Comparison of ENCODE assay signal across 8 mouse cellular contexts in genomic region chr13:23400771-23401682, GRCm38 (mm10). TPM values are rescaled to one million over a fixed set of nuclear protein-coding genes. Genes with fewer than 3 reads are reported as not detected.
DNase-seq lines count a peak whose midpoint lies in the region; ATAC-seq and TF ChIP-seq lines count a peak whose summit lies in the region.

No protein-coding gene starts in this region.

- intact Hi-C loops in left cerebral cortex, adult 2 months (cut with DNase I), result loop anchor here (1.0 to 10.0 kb wide), 5 partner anchors 11 to 1546 kb away; no protein-coding TSS in a partner anchor
- intact Hi-C loops in left cerebral cortex, postnatal 4 days (cut with DNase I), result loop anchor here (1.0 to 5.0 kb wide), 3 partner anchors 11 to 1349 kb away; no protein-coding TSS in a partner anchor

- H3K4me2 ChIP-seq in hindbrain, embryonic 11.5 days (replicated peaks; ENCODE audit: low read depth, low read length), result no peak overlapping the region

- H3K4me1 ChIP-seq in hindbrain, embryonic 11.5 days (replicated peaks; ENCODE audit: control insufficient read depth, insufficient read depth, low read length), result no peaks in the 10 kb centered on the region

- ATAC-seq in hindbrain, embryonic 11.5 days (ENCODE audit: low FRiP score), result 0 out of 2 replicates have a peak, but pooled peaks have one; percentile 10
- no peak for ATAC-seq in CD4-positive, CD25-positive, alpha-beta regulatory T cell, adult 4 months
- ATAC-seq in inflammation-experienced regulatory T-cells, adult 6 months, result no peak

- H3K36me3 ChIP-seq in hindbrain, embryonic 11.5 days (ENCODE audit: control insufficient read depth, insufficient read depth, low read length), result no peaks in the 10 kb centered on the region

- no peaks in the 10 kb centered on the region for H3K9me3 ChIP-seq in hindbrain, embryonic 11.5 days (ENCODE audit: control insufficient read depth, low read length)

- DNase-seq in left cerebral cortex, adult 2 months (ENCODE audit: extremely low spot score in 1 of 2, low spot score in 2 of 2), result no peak
- DNase-seq in left cerebral cortex, postnatal 4 days, result no peak
- DNase-seq in R1 (ENCODE audit: low read depth, low spot score), result peak; percentile 87
- DNase-seq in hindbrain, embryonic 11.5 days (ENCODE audit: low spot score), result peak; percentile 14
- DNase-seq in mesoderm, embryonic 11.5 days (ENCODE audit: low read depth, low spot score), result peak; percentile 79
- DNase-seq in testis, postnatal 10 days (ENCODE audit: low spot score), result no peak

- TF ChIP-seq CTCF in left cerebral cortex, adult 2 months (IDR thresholded peaks at IDR 0.05), result no peak

- WGBS in hindbrain, embryonic 11.5 days, result 5% methylated on average over 24 of the region's 24 CpGs

- no peak overlapping the region for H3K27ac ChIP-seq in left cerebral cortex, adult 2 months
- no peak overlapping the region for H3K27ac ChIP-seq in hindbrain, embryonic 11.5 days (ENCODE audit: low read depth, low read length)

- H3K4me3 ChIP-seq in left cerebral cortex, adult 2 months, result peak overlapping the region; percentile 28
- peak overlapping the region; percentile 35; the same call in 1 of the 2 replicates for H3K4me3 ChIP-seq in hindbrain, embryonic 11.5 days (ENCODE audit: low read depth, low read length)

- H3K9ac ChIP-seq in hindbrain, embryonic 11.5 days (ENCODE audit: low read depth, low read length), result no peak overlapping the region

- peaks cover 5% of the 10 kb centered on the region for H3K27me3 ChIP-seq in hindbrain, embryonic 11.5 days (ENCODE audit: control insufficient read depth, insufficient read depth, low read length)

RNA-seq across cellular contexts. Expression of gene Abt1, which starts 22.6 kb away (rescaled TPM):
- total RNA-seq in left cerebral cortex, adult 2 months (2021), result 1 to 10 TPM; 8.9 to 9.8 TPM
- total RNA-seq in left cerebral cortex, postnatal 4 days (2021), result 1 to 10 TPM; 5.6 to 6.1 TPM
- polyA plus RNA-seq in hindbrain, embryonic 11.5 days (2014; fragmentation: Nextera tagmentation; extraction: Ambion mirVana), result 12.1 and 13.4 TPM in 2 replicates
- polyA plus RNA-seq in CD4-positive, CD25-positive, alpha-beta regulatory T cell, adult 4 months (2017; shearing (Covaris generic)), result 10 to 100 TPM; 12.4 to 14.5 TPM
- 10 to 100 TPM; 11.3 to 13.4 (median 12.2) TPM for polyA plus RNA-seq in inflammation-experienced regulatory T-cells, adult 6 months (2017; shearing (Covaris generic))

RNA-seq across cellular contexts. Expression of gene Zfp322a, which starts 32.0 kb away (rescaled TPM):
- total RNA-seq in left cerebral cortex, adult 2 months (2021), result 10 to 100 TPM; 29.8 to 33.3 TPM
- 10 to 100 TPM; 42.6 to 49.5 TPM for total RNA-seq in left cerebral cortex, postnatal 4 days (2021)
- 65.0 and 65.6 TPM in 2 replicates for polyA plus RNA-seq in hindbrain, embryonic 11.5 days (2014; fragmentation: Nextera tagmentation; extraction: Ambion mirVana)
- 10 to 100 TPM; 29.6 to 34.2 TPM for polyA plus RNA-seq in CD4-positive, CD25-positive, alpha-beta regulatory T cell, adult 4 months (2017; shearing (Covaris generic))
- 10 to 100 TPM; 28.6 to 33.1 (median 30.2) TPM for polyA plus RNA-seq in inflammation-experienced regulatory T-cells, adult 6 months (2017; shearing (Covaris generic))

Comparison
In these comparisons a context has a peak if more than half of its experiments do, and no peak if none do; other contexts are left out.
1. DNase-seq: peak in R1 (single experiment), hindbrain, embryonic 11.5 days (single experiment) and mesoderm, embryonic 11.5 days (single experiment); none in left cerebral cortex, adult 2 months (0 of 2), left cerebral cortex, postnatal 4 days (single experiment) and testis, postnatal 10 days (single experiment).